Mouse (Mus musculus) heart, postnatal 0 days (tissue): Measurements from ENCODE around the gene Xpnpep1.

Source experiments
- CTCF ChIP-seq: IDR thresholded peaks from 2 replicates; pipeline ENCODE4 v1.5.1; 2016; ENCODE audit warnings: antibody characterized with exemption, control low read depth, low read depth
- EP300 ChIP-seq: IDR thresholded peaks from 2 replicates; pipeline ENCODE4 v1.6.1; 2016; ENCODE audit warnings: antibody characterized with exemption, low read depth

DNA sequence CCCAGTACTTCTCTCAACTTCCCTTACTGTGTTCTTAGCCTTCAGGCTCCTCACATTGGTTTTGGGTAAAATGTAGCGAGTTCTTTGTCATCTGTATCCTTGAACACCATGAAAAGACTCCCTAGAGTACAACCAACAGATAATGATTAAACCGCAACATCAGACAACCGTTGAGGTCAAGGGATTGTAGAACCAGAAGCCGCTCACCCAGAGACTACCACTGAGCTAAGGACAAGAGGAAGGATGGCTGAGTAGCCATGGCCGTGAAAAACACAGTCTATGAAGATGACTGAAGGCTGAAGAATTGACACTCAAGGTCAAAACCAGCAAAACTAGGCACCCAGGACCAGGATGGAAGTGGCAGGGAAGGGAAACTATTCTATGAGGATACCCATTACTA is 10.3 kb downstream of the Xpnpep1 start:
- TF ChIP-seq CTCF = no peak
- no peak for TF ChIP-seq EP300
